Mouse (Mus musculus) hindbrain, embryonic 15.5 days (tissue): ENCODE results near the gene Ppib. TPM values are rescaled to one million over a fixed set of nuclear protein-coding genes. Genes with fewer than 3 reads are reported as not detected.

ENCODE experiments used
- ATAC-seq: fragments of 200-750 bp; cut with Nextera tagmentation; 2 replicates; pipeline ENCODE4 v1.8.0; 2017; ENCODE audit warnings: low read depth, moderate number of reproducible peaks, moderate TSS enrichment; ENCODE audit not compliant: low FRiP score
- H3K27ac ChIP-seq: fragments of 300-500 bp; sonication (generic); replicated peaks from 2 replicates; pipeline ENCODE4 v1.5.1; 2015; ENCODE audit warnings: mild to moderate bottlenecking, inconsistent platforms
- H3K27me3 ChIP-seq: fragments of 300-500 bp; sonication (generic); 2 replicates; pipeline ENCODE4 v1.6.1; 2015; ENCODE audit warnings: control low read depth, inconsistent platforms
- H3K36me3 ChIP-seq: fragments of 300-500 bp; sonication (generic); 2 replicates; pipeline ENCODE4 v1.6.1; 2015; ENCODE audit warnings: control low read depth, inconsistent platforms
- H3K4me1 ChIP-seq: fragments of 300-500 bp; sonication (generic); replicated peaks from 2 replicates; pipeline ENCODE4 v1.6.1; 2015; ENCODE audit warnings: control low read depth, inconsistent platforms
- H3K4me2 ChIP-seq: fragments of 300-500 bp; sonication (generic); 2 replicates; pipeline ENCODE4 v1.6.1; 2015; ENCODE audit warnings: moderate library complexity, mild to moderate bottlenecking, inconsistent platforms
- H3K4me3 ChIP-seq: fragments of 300-500 bp; sonication (generic); 2 replicates; pipeline ENCODE4 v1.5.1; 2015; ENCODE audit warnings: mild to moderate bottlenecking, inconsistent platforms
- H3K9ac ChIP-seq: fragments of 300-500 bp; sonication (generic); 2 replicates; pipeline ENCODE4 v1.6.1; 2015; ENCODE audit warnings: inconsistent platforms
- H3K9me3 ChIP-seq: fragments of 300-500 bp; sonication (generic); 2 replicates; pipeline ENCODE4 v1.6.1; 2016; ENCODE audit warnings: control low read depth, inconsistent platforms
- WGBS: fragments of 180-500 bp; shearing (Covaris S2); methylation state at CpG from one replicate; pipeline ENCODE4 v1.1.7; 2015; 5-methylcytosine and 5-hydroxymethylcytosine counted together
- polyA plus RNA-seq: library from polyadenylated mRNA; unstranded; fragments of >200 nt; fragmentation: Nextera tagmentation; extraction: Ambion mirVana; gene quantifications from 2 replicates; pipeline ENCODE4 v1.2.1, GENCODE M21; 2015

Ppib gene
- polyA plus RNA-seq, 1 experiment from 2014 or later, result 346 TPM

GRCm38 (mm10) chr9:66104601-66105000 lies 44.6 kb downstream of the Ppib start:
- Histone ChIP-seq H3K27me3 (no peaks in the 10 kb centered on the region), H3K36me3 (peaks cover 76% of the 10 kb centered on the region), H3K4me1 (no peaks in the 10 kb centered on the region), H3K9me3 (no peaks in the 10 kb centered on the region), H3K4me3 (no peak overlapping the region), H3K27ac (no peak overlapping the region), H3K4me2 (no peak overlapping the region), H3K9ac (no peak overlapping the region)
- 96% methylated on average over 4 of the region's 4 CpGs for WGBS
- no peak for ATAC-seq

- Histone ChIP-seq H3K9ac (no peak overlapping the region), H3K4me2 (no peak overlapping the region), H3K9me3 (no peaks in the 10 kb centered on the region), H3K4me1 (no peaks in the 10 kb centered on the region), H3K4me3 (no peak overlapping the region), H3K27me3 (no peaks in the 10 kb centered on the region), H3K27ac (no peak overlapping the region), H3K36me3 (peaks cover 74% of the 10 kb centered on the region)
- ATAC-seq, result no peak
- WGBS, result 87% methylated on average over 8 of the region's 8 CpGs
Measured at GRCm38 (mm10) chr9:66105168-66105567, 45.1 kb downstream of the Ppib start.

GRCm38 (mm10) chr9:66109574-66109973 lies 49.6 kb downstream of the Ppib start:
- peaks cover 45% of the 10 kb centered on the region for H3K36me3 ChIP-seq
- WGBS, result 94% methylated on average over 1 of the region's 1 CpGs
- no peaks in the 10 kb centered on the region for H3K27me3 ChIP-seq
- no peak overlapping the region for H3K4me3 ChIP-seq
- no peaks in the 10 kb centered on the region for H3K4me1 ChIP-seq
- no peak overlapping the region for H3K4me2 ChIP-seq
- no peak overlapping the region for H3K27ac ChIP-seq
- H3K9me3 ChIP-seq, result no peaks in the 10 kb centered on the region
- no peak for ATAC-seq
- H3K9ac ChIP-seq, result no peak overlapping the region

GRCm38 (mm10) chr9:66110126-66110525 lies 50.1 kb downstream of the Ppib start:
- 57% methylated on average over 8 of the region's 8 CpGs for WGBS
- H3K27me3 ChIP-seq, result no peaks in the 10 kb centered on the region
- H3K27ac ChIP-seq, result no peak overlapping the region
- H3K9me3 ChIP-seq, result no peaks in the 10 kb centered on the region
- H3K9ac ChIP-seq, result no peak overlapping the region
- no peak overlapping the region for H3K4me2 ChIP-seq
- no peak overlapping the region for H3K4me3 ChIP-seq
- no peak for ATAC-seq
- H3K4me1 ChIP-seq, result no peaks in the 10 kb centered on the region
- peaks cover 40% of the 10 kb centered on the region for H3K36me3 ChIP-seq

- no peak overlapping the region for H3K27ac ChIP-seq
- no peak for ATAC-seq
- H3K9ac ChIP-seq, result no peak overlapping the region
- no peaks in the 10 kb centered on the region for H3K4me1 ChIP-seq
- no peak overlapping the region for H3K4me3 ChIP-seq
- H3K9me3 ChIP-seq, result no peaks in the 10 kb centered on the region
- WGBS, result 27% methylated on average over 8 of the region's 8 CpGs
- no peak overlapping the region for H3K4me2 ChIP-seq
- H3K27me3 ChIP-seq, result no peaks in the 10 kb centered on the region
- H3K36me3 ChIP-seq, result peaks cover 33% of the 10 kb centered on the region
Measured at GRCm38 (mm10) chr9:66110611-66111379, 50.8 kb downstream of the Ppib start.

- 96% methylated on average over 3 of the region's 3 CpGs for WGBS
- Histone ChIP-seq H3K9ac (no peak overlapping the region), H3K4me1 (peaks cover 7% of the 10 kb centered on the region), H3K9me3 (no peaks in the 10 kb centered on the region), H3K27ac (no peak overlapping the region), H3K36me3 (peaks cover 6% of the 10 kb centered on the region), H3K4me2 (no peak overlapping the region), H3K27me3 (no peaks in the 10 kb centered on the region), H3K4me3 (no peak overlapping the region)
- ATAC-seq, result no peak
Measured at GRCm38 (mm10) chr9:66114341-66114740, 54.3 kb downstream of the Ppib start.

Other genes starting within 250 kb of the Ppib start
- 7.7 and 8.5 TPM in 2 replicates for gene Zfp609, start 232.7 kb upstream of the Ppib start, polyA plus RNA-seq
- 30.0 and 34.9 TPM in 2 replicates for gene Pclaf, start 170.0 kb upstream of the Ppib start, polyA plus RNA-seq
- gene Trip4, start 151.4 kb upstream of the Ppib start, polyA plus RNA-seq, result 29.6 and 31.6 TPM in 2 replicates
- gene Csnk1g1, start 151.3 kb upstream of the Ppib start, polyA plus RNA-seq, result 22.4 and 22.9 TPM in 2 replicates
- gene Snx22, start 9.5 kb downstream of the Ppib start, polyA plus RNA-seq, result 9.1 and 11.6 TPM in 2 replicates
- 76.7 and 76.9 TPM in 2 replicates for gene Snx1, start 66.4 kb downstream of the Ppib start, polyA plus RNA-seq
- 68.5 and 70.1 TPM in 2 replicates for gene Ciao2a, start 66.4 kb downstream of the Ppib start, polyA plus RNA-seq
- 0.65 and 0.67 TPM in 2 replicates for gene Dapk2, start 98.0 kb downstream of the Ppib start, polyA plus RNA-seq